Mouse (Mus musculus): ENCODE results near the gene Kctd6. TPM values are rescaled to one million over a fixed set of nuclear protein-coding genes. Genes with fewer than 3 reads are reported as not detected.

Gene Kctd6
- 1 to 10 TPM; 7.7 to 8.4 TPM for total RNA-seq (2021)
- long read RNA-seq, experiment 1, transcript Kctd6-201 (3 exons, 1,650 nt) = major isoform, 13 of 14 reads
- long read RNA-seq, experiment 1, partial matches to known transcripts = 1 of 14 reads
- long read RNA-seq, experiment 1, other reads (novel, unspliced or antisense) = 0 of 14 reads
- long read RNA-seq, experiment 2, transcript Kctd6-201 (3 exons, 1,650 nt) = major isoform, 8 of 9 reads
- long read RNA-seq, experiment 2, partial matches to known transcripts = 0 of 9 reads
- long read RNA-seq, experiment 2, other reads (novel, unspliced or antisense) = 1 of 9 reads

- DNase-seq (ENCODE audit: low spot score) = peak; percentile 98
Observed at GRCm38 (mm10) chr14:8213803-8214224, at the start of gene Kctd6. Kctd6 (plus strand) TSS chr14:8214140.

- DNase-seq (ENCODE audit: low spot score) = no peak
Observed at GRCm38 (mm10) chr14:8164463-8164862, 49.5 kb upstream of the Kctd6 start.

- peak; percentile 99 for DNase-seq (ENCODE audit: low spot score)
Observed at GRCm38 (mm10) chr14:8172507-8173410, 41.2 kb upstream of the Kctd6 start, which contains the start of gene Pdhb. Pdhb (minus strand) TSS chr14:8173025.

DNA sequence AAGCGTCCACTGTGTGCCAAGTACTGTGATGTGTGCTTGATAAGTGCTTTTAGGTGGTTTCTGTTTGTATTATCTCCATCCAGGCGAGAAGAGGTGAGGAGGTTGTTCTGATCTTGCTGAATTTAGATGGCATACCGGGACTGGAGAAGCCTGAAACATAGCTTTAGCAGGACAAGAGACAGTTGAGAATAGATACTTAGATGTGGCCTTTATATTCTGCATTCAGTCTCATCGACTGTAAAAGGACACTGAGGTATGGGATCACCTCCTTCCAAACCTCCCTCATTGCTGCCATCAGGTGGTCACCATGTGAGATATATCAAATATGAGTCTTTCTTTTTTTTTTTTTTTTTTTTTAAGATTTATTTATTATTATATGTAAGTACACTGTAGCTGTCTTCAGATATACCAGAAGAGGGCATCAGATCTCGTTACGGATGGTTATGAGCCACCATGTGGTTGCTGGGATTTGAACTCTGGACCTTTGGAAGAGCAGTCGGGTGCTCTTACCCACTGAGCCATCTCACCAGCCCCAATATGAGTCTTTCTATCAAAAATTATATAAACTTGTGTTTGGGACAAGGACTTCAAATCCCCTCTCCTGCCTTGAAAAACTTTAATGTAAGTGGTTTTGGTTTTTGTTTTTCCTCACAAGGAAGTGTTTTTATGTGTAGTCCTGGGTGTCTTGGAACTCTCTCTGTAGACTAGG is 40.2 kb upstream of the Kctd6 start:
- peak; percentile 31 for DNase-seq (ENCODE audit: low spot score)

GRCm38 (mm10) chr14:8174634-8175033 is 39.3 kb upstream of the Kctd6 start:
- DNase-seq (ENCODE audit: low spot score) = no peak

- no peak for DNase-seq (ENCODE audit: low spot score)
Observed at GRCm38 (mm10) chr14:8176251-8176650, 37.7 kb upstream of the Kctd6 start.

GRCm38 (mm10) chr14:8180371-8181035 is 33.4 kb upstream of the Kctd6 start:
- no peak for DNase-seq (ENCODE audit: low spot score)

DNA sequence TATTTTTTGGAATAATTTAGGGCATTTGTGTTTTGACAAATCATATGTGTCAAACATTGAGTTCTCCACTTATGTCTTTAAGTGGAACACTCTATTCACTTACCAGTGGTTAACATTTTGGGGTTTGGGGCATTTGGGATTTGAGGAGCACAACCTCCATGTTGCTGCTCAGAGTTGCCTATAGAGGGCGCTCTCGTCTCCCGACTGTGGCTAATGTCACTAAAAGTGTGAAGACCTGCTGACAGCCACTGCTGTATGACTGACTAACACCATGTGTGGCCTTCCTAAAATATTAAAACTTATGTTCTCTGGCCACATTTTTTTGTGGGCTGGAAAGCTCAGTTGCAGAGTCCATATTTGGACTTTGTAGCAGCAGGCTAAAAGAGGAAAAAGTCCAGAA is 30.6 kb upstream of the Kctd6 start:
- no peak for DNase-seq (ENCODE audit: low spot score)

GRCm38 (mm10) chr14:8186278-8187045 is 27.5 kb upstream of the Kctd6 start:
- no peak for DNase-seq (ENCODE audit: low spot score)

GRCm38 (mm10) chr14:8190556-8190955 is 23.4 kb upstream of the Kctd6 start:
- no peak for DNase-seq (ENCODE audit: low spot score)

- DNase-seq (ENCODE audit: low spot score) = no peak
Observed at GRCm38 (mm10) chr14:8191331-8191965, 22.5 kb upstream of the Kctd6 start.

GRCm38 (mm10) chr14:8192727-8193126 is 21.2 kb upstream of the Kctd6 start:
- DNase-seq (ENCODE audit: low spot score) = no peak

DNA sequence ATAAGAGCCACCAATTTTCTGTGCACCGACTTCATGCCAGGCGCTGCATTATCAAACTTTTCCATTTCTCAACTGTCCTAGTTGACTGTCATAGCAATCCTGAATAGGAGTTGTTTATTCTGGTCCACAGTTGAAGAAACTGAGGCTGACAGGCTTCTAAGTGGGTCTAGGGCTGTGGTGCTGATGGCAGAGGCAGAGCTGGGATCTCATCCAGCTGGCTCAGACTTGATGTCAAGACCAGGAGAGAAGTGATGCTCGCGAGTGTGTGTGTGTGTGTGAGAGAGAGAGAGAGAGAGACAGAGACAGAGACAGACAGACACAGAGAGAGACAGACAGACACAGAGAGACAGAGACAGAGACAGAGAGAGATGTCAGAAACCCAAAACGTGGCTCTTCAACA is 13.2 kb upstream of the Kctd6 start:
- DNase-seq (ENCODE audit: low spot score) = no peak

DNA sequence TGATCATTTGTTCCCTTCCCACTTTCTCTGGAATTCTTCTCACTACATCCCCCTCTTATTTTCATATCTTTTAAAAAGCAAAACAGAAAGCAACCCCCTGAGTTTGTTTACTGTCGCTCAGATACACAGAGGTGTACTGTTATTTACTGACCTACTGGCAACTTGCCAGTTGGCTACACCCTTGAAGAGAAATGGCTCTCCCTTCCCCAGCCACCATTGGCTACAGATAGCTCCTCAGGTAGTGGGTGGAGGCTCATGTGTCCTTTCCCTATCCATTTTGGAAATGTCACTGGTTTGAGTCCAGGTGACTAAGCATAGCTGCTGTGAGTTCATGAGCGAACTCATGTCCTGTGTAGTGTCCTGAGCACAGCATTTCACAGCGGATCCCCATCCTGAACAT is 12.2 kb upstream of the Kctd6 start:
- DNase-seq (ENCODE audit: low spot score) = no peak

DNA sequence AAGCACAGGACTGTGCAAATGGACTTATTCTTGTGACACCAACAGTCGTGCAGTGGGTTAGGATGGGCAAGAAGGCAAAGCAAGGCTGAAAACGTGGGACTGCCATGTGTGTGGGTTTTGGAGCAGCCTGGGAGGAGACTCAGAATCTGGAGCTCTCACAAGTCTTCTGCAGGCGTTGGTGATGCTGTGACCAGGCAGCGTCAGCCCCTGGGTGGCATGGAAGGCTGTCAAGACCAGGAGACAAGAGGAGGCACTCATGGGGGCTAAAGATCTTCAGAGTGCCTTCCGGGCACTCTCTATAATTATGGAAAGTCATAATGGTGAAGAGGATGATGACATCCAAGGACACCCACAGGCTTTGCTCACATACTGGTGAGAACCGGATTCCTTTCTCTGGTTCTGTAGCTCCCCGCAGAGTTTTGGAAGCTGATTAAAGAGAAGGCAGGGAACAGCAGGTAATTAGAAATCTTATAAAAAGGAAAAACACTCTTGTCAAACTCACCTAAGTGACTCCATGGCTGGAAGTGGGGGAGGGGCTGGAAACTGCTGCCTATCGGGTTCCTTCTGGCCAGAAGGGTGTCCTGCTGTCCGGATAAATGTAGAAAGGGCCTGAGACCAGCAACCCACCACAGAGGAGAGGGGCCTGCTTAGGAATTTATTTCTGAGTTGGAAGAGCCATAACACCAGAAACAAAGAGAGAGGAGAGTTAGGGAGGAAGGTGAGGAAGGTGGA is 7.6 kb upstream of the Kctd6 start:
- DNase-seq (ENCODE audit: low spot score) = no peak

DNA sequence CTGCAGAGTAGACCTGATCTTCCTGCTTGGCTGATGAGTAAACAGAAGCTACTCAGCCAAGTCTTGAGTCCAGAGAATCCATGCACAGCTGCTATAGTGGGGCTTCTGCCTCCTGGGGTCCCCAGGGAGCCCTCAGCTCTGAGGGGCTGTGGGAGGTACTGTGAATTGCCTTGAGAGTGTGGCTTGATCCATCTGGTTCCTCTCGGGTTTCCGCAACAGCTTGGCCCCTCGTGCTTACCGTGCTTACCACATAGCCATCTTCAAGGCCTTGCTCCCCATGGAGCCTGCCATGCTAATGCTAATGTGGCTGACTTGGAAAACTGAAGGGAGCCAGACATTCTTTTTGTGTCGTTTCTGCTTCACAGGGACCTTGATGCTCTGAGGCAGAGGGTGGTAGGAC is 6.8 kb upstream of the Kctd6 start:
- no peak for DNase-seq (ENCODE audit: low spot score)

- no peak for DNase-seq (ENCODE audit: low spot score)
Observed at GRCm38 (mm10) chr14:8207543-8207942, 6.4 kb upstream of the Kctd6 start.

DNA sequence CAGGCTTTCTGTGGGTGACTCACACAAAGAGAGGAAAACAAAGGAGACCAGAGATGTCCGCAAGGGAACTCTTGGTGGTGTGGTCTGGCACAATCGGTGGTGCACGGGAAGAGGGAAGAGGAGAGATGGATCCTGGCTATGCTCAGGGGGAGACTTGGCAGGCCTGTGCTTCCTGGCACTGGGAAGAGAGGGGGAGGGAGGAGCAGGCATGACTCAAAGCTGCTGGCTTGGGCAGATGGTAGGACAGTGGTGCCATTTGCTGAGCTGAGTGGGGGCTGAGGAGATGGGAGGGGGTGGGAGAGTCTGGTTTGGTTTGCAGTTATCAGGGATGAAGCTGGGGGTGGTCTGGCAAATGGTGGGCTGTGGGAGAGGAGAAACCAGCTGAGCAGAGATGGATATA is 5.1 kb upstream of the Kctd6 start:
- DNase-seq (ENCODE audit: low spot score) = no peak

DNA sequence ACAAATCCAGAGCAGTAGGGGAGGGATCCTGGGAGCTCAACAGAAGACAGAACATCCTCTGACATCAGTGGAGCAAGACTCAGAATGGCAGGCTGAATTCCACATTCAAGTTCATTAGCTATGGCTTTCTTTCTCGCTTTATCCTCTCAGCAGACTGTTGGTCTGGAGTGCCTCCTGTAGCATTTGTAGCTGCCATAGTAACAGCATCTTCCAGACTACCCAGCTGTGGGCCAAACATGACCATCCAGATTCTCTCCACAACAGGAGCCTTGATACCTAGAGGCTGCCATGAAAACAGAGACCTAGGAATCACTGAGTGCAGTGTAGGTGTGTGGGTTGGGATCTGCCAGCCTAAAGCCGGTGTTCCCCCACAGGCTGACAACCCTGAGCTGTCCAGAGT is 4.0 kb upstream of the Kctd6 start:
- DNase-seq (ENCODE audit: low spot score) = no peak

GRCm38 (mm10) chr14:8212996-8213395 is 944 bp upstream of the Kctd6 start:
- no peak for DNase-seq (ENCODE audit: low spot score)
